Mouse (Mus musculus) kidney, postnatal 0 days (tissue): Measurements from ENCODE around the gene Cntnap4. TPM values are rescaled to one million over a fixed set of nuclear protein-coding genes. Genes with fewer than 3 reads are reported as not detected.
A peak's percentile ranks its signal among the peaks of the same experiment; 100 is the strongest.

Experiments used
- ATAC-seq: fragments of 200-750 bp; cut with Nextera tagmentation; replicated peaks from 2 replicates; pipeline ENCODE4 v1.8.0; 2017; ENCODE audit warnings: low read depth, moderate number of reproducible peaks, moderate TSS enrichment, moderate library complexity; ENCODE audit not compliant: low FRiP score
- DNase-seq: peaks from one replicate; pipeline ENCODE4 v3.0.0-alpha.2; 2016; ENCODE audit warnings: low spot score
- H3K27ac ChIP-seq: fragments of 300-500 bp; sonication (generic); 2 replicates; pipeline ENCODE4 v1.5.1; 2014; ENCODE audit warnings: mild to moderate bottlenecking
- H3K27me3 ChIP-seq: fragments of 300-500 bp; sonication (generic); 2 replicates; pipeline ENCODE4 v1.6.1; 2014; ENCODE audit warnings: low read length, mixed read lengths; ENCODE audit not compliant: insufficient read depth
- H3K36me3 ChIP-seq: fragments of 300-500 bp; sonication (generic); 2 replicates; pipeline ENCODE4 v1.6.1; 2014; ENCODE audit warnings: low read length, mixed read lengths; ENCODE audit not compliant: insufficient read depth
- H3K4me1 ChIP-seq: fragments of 300-500 bp; sonication (generic); replicated peaks from 2 replicates; pipeline ENCODE4 v1.6.1; 2014; ENCODE audit warnings: antibody characterized with exemption, low read length, mixed read lengths; ENCODE audit not compliant: insufficient read depth
- H3K4me2 ChIP-seq: fragments of 300-500 bp; sonication (generic); 2 replicates; pipeline ENCODE4 v1.6.1; 2014; ENCODE audit warnings: mild to moderate bottlenecking, low read length, moderate library complexity, mixed read lengths
- H3K4me3 ChIP-seq: fragments of 300-500 bp; sonication (generic); replicated peaks from 2 replicates; pipeline ENCODE4 v1.5.1; 2014; ENCODE audit warnings: low read depth, low read length
- H3K9ac ChIP-seq: fragments of 300-500 bp; sonication (generic); 2 replicates; pipeline ENCODE4 v1.6.1; 2014; ENCODE audit warnings: low read depth, low read length
- H3K9me3 ChIP-seq: fragments of 300-500 bp; sonication (generic); replicated peaks from 2 replicates; pipeline ENCODE4 v1.6.1; 2016; ENCODE audit warnings: low read length, inconsistent platforms, mixed read lengths
- CTCF ChIP-seq: IDR thresholded peaks from 2 replicates; pipeline ENCODE4 v1.5.1; 2016; ENCODE audit warnings: antibody characterized with exemption, low read depth, mild to moderate bottlenecking, moderate library complexity
- WGBS: fragments of 180-500 bp; shearing (Covaris S2); extraction: QIAGEN DNeasy Blood & Tissue Kit; methylation state at CpG from one replicate; pipeline ENCODE4 v1.1.7; 2014; 5-methylcytosine and 5-hydroxymethylcytosine counted together
- polyA plus RNA-seq: library from polyadenylated mRNA; unstranded; fragments of >200 nt; fragmentation: Nextera tagmentation; extraction: Ambion mirVana; gene quantifications from 2 replicates; pipeline ENCODE4 v1.2.1, GENCODE M21; 2015

The Cntnap4 gene
- polyA plus RNA-seq, 1 experiment from 2014 or later, result 0.03 TPM

DNA sequence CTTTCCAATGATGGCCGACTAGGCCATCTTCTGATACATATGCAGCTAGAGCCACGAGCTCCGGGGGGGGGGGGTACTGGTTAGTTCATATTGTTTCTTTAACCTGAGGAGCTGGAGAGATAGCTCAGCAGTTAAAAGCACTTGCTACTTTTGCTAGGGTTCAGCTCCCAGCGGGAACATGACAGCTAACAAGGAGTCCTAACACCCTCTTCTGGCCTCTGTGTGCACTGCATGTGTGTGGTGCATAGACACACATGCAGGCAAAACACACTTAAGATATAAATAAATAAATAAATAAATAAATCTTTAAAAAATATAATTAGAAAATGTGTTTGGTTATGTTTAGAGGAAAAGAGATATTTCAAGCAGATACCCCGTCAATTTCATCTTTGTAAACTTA is 339.7 kb downstream of the Cntnap4 start:
- Histone ChIP-seq H3K9me3 (no peaks in the 10 kb centered on the region), H3K27me3 (no peaks in the 10 kb centered on the region), H3K4me1 (no peaks in the 10 kb centered on the region), H3K9ac (no peak overlapping the region), H3K4me3 (no peak overlapping the region), H3K4me2 (no peak overlapping the region), H3K27ac (no peak overlapping the region), H3K36me3 (no peaks in the 10 kb centered on the region)
- ATAC-seq, result no peak
- WGBS, result 66% methylated on average over 5 of the region's 5 CpGs
- no peak for DNase-seq
- TF ChIP-seq CTCF, result peak; percentile 30; the same call in 1 of the 2 replicates

DNA sequence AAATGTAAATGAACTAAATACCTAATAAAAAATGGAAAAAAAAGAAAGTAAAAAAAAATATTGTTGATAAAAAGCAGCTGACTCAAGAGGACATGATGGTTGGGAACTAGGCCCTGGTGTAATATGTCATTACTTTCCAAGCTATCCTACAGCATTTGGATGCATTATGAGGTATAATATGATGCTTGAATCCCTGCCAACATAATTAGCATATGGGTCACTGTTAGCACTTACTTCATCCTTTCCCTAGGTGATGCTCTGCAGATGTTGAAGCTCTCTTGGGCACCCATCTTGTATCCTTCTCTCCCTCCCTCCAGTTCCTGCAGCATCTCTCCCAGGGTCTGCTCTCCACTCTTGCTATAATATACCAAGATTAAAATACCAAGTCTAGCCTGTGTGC is 341.6 kb downstream of the Cntnap4 start:
- ATAC-seq (no peak), DNase-seq (no peak)
- Histone ChIP-seq H3K27ac (no peak overlapping the region), H3K27me3 (no peaks in the 10 kb centered on the region), H3K9me3 (no peaks in the 10 kb centered on the region), H3K4me1 (no peaks in the 10 kb centered on the region), H3K36me3 (no peaks in the 10 kb centered on the region), H3K9ac (no peak overlapping the region), H3K4me2 (no peak overlapping the region), H3K4me3 (no peak overlapping the region)
- TF ChIP-seq CTCF, result no peak

DNA sequence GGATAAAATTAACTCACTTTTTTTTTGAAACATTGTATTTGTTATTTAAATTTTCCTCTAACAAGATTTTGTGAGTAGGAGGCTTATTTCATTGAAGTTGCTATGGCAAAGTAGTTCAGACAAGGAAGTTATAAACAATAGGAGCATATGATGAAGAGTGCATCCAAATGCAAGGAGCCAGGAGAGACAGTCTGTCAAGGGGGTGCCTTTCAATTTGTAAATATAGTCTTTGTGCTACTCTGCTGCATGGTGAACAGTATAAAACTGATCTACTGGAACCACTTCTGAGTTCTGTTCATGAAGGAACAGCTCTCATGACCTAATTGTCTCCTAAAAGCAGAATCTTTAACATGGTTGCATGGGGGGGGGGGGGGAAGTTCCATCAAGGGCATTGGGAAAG is 352.3 kb downstream of the Cntnap4 start:
- TF ChIP-seq CTCF, result no peak
- no peak overlapping the region for H3K4me3 ChIP-seq
- H3K27me3 ChIP-seq, result no peaks in the 10 kb centered on the region
- H3K36me3 ChIP-seq, result no peaks in the 10 kb centered on the region
- no peak overlapping the region for H3K9ac ChIP-seq
- H3K4me2 ChIP-seq, result no peak overlapping the region
- no peaks in the 10 kb centered on the region for H3K4me1 ChIP-seq
- no peak overlapping the region for H3K27ac ChIP-seq
- ATAC-seq (no peak), DNase-seq (no peak)
- H3K9me3 ChIP-seq, result no peaks in the 10 kb centered on the region

DNA sequence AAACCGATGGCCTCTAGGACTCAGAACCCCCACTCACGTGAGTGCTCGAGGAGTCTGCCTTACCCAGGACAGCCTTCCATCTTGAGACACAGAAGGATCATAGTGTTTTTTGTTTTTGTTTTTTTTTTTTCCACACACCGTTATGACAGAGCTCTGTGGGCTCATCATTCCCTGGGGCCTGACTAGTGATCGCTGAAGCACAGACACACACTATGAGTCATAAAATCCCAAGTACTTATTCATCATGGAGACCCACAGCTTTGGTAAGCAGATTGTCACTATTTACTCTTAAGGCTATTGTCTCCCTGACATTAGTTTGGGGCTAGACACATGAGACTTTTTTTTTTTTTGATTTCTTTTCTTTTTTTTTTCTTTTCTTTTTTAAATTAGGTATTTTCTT is 352.9 kb downstream of the Cntnap4 start:
- 81% methylated on average over 5 of the region's 5 CpGs for WGBS
- H3K9ac ChIP-seq, result no peak overlapping the region
- H3K27ac ChIP-seq, result no peak overlapping the region

More for the DNA sequence above, 352.9 kb downstream of the Cntnap4 start:
- DNase-seq, result no peak
- Histone ChIP-seq H3K4me2 (no peak overlapping the region), H3K27me3 (no peaks in the 10 kb centered on the region), H3K9me3 (no peaks in the 10 kb centered on the region), H3K4me3 (no peak overlapping the region), H3K4me1 (no peaks in the 10 kb centered on the region), H3K36me3 (no peaks in the 10 kb centered on the region)
- ATAC-seq, result no peak
- TF ChIP-seq CTCF, result no peak
